Mouse (Mus musculus) heart, adult 2 months (tissue): ENCODE measurements around the gene Slx1b.

ENCODE experiments used
- CTCF ChIP-seq: fragments of 200-600 bp; IDR thresholded peaks from 2 replicates; pipeline ENCODE4 v1.8.1; 2022; ENCODE audit warnings: antibody characterized with exemption, mild to moderate bottlenecking, moderate library complexity
- POLR2A ChIP-seq: fragments of 200-500 bp; IDR thresholded peaks from 2 replicates; pipeline ENCODE4 v1.6.1; 2011; ENCODE audit warnings: mild to moderate bottlenecking, low read depth, low read length, control low read depth; ENCODE audit not compliant: insufficient read depth

DNA sequence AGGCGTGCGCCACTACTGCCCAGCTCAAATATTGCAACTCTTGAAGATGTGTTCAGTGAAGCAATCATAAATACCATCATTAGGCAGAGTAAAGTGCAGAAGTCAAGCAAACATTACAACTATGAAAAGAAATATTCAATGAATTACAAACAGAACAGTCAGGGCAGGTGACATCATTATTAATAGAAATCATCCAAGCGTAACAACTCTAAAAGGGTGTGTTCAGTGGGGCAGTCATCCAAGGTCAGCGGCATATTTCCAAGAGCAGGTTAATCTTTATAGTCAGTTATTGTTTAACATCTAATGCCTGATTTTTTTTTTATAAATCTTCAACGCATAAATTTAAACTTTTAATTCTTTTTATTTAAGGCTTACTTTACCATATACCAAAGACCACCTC, 14.4 kb downstream of the Slx1b start:
- TF ChIP-seq POLR2A (no peak), CTCF (no peak)
